Mouse (Mus musculus): ENCODE data around the gene Iqcf3.

GRCm38 (mm10) chr9:106519433-106519832, 42.0 kb downstream of the Iqcf3 start:
- no peak for TF ChIP-seq HCFC1 (IDR thresholded peaks at IDR 0.05; ENCODE audit: borderline replicate concordance, insufficient read depth, low read length)
- TF ChIP-seq CHD2 (IDR thresholded peaks at IDR 0.05; ENCODE audit: low read depth, low read length), result no peak
- TF ChIP-seq MAFK (IDR thresholded peaks at IDR 0.05; ENCODE audit: insufficient read depth, low read depth, low read length), result no peak
- TF ChIP-seq ZNF384 (IDR thresholded peaks at IDR 0.05; ENCODE audit: low read depth, low read length), result no peak
- no peak for TF ChIP-seq ZC3H11A (IDR thresholded peaks at IDR 0.05; ENCODE audit: borderline replicate concordance, low read depth, low read length)
